Mouse (Mus musculus) kidney, postnatal 36 days (tissue): ENCODE data around the gene Pcgf1.

Experiments
- DNase-seq, 2 experiments: peaks; one replicate each; pipeline ENCODE4 v3.0.0; 2021 to 2022; ENCODE audit warnings: mixed read lengths in 2 of 2

Gene Pcgf1

DNA sequence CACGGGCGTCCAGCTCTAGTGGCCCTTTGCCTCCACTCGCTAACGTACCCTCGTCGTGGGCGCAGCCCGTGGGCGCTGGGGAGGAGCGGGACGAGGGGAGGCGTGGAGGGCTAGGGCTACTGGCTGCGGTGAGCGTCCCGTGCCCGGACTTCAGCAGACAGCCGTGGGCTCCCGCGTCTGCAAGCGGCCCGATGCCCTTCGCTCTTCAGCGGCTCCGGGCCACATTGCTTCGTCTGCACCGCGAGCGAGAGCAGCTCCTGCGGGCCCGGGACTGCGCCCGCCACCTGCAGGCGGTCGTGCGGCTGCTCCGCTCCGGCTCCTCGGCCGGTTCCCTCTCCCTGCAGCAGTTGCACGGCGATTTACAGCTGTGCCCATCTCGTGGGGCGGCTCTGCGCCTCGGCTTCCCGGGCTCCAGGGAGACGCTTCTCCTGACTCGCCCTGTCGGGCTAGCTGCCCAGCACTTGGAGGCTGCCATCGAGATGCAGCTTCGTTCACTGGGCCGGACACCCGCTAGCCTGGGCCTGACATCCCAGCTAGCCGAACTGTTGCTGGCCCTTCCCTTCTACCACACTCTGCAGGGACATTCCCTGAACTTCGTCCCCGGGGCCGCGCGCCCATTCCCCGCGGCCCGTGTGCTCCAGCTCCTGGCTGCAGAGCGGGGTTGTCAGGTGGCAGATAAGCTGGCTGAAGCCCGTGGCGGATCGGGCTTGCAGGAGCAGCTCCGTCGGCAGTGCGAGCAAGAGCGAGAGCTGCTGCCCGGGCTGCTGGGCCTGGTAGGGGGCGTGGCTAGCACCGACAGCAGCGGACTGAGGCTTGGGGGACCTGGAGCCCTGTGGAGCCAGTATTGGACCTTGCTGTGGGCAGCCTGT, 24.3 kb downstream of the Pcgf1 start:
- peak; percentile 63 to 78 for DNase-seq

DNA sequence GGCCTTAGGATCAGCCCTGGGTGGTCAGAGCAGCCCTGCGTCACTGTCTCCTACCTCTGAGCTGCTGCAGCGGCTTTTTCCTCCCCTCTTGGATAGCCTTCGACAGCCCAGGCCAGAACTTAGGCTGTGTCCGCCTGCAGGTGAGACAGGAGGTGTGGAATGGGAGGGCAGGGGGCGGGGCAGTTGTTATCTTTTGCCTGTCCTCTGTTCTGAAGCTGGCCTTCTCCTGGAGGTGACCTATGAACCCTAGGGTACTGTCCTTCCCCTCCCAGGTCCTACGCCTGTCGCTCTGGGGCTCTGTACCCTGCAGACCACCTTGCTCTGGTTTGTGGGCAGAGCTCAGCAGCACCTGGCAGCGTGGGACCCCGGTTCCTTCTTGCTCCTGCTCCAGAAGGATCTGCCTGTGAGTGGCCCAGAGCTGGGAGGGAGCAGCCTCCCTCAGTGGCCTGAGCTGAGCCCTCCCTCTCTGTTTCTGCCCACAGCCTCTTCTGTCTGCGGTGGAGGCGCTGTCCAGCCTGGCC, 25.5 kb downstream of the Pcgf1 start:
- no peak for DNase-seq

- no peak for DNase-seq
These were observed 26.5 kb downstream of the Pcgf1 start for GRCm38 (mm10) chr6:83104158-83104557.

DNA sequence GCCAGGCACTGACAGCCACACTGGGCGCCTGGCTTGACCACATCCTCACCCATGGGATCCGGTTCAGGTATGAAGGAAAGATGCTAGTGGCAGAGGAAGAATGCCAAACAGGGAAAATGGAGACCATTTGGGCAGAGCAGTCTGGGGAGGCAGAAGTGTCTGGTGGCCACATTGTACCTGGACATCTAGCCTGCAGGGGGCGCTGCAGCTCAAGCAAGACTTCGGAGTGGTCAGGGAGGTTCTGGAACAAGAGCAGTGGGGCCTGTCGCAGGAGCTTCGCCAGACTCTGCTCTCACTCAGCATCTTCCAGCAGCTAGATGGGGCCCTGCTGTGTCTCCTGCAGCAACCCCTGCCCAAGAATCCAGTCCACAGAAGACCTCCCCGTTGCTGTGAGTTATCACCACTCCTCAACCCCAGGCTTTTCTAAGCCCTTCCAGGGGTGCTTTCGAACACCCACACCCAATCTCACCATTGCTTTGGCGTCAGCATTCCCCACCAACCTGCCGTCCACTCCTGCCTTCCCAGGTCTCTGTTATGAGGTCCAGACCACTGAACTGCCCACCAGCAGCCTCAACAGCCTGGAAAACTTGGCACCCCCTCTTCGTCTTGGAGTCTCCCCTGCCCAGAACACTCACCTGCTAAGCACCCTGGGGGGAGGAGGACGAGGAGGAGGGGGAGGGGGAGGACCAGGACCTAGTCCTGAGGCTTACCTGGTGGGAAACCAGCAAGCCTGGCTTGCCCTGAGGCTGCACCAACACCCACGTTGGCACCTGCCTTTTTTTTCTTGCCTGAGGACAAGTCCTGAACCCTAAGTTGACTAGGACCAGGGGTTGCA, 30.1 kb downstream of the Pcgf1 start:
- DNase-seq, result peak; percentile 81 to 94

- DNase-seq, result peak; percentile 83 to 90
These were observed 31.3 kb downstream of the Pcgf1 start, which contains the start of gene Mrpl53 for GRCm38 (mm10) chr6:83108762-83109668. Mrpl53 (plus strand) TSS chr6:83109040.

DNA sequence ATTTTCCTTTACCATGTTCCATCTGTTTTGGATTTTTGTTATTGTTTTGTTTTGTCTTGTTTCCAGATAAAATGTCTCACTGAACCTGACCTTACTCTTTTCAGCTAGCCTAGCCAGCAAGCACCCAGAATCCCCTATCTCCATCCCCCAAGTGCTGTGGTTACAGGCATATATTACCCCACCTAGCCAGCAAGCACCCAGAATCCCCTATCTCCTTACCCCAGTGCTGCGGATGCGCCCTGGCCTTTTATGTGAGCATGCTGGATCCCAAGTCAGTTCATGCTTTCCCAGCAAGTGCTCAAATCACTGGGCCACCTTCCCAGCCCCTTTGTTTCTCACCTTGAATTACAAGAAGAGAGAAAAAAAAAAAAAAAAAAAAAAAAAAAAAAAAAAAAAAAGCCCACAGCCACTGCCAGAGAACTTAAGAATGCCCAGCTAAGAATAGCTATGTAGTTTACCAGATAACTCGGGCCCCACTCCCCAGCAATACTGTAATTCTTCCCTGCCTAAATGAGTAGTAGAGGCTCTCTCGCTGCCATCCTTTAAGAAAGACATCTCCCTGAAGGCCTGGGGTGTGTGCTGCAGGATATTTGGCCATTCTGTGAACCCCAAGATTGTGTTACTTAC, 34.0 kb downstream of the Pcgf1 start:
- no peak for DNase-seq

- DNase-seq, result peak; percentile 95 to 98
These were observed 37.5 kb downstream of the Pcgf1 start, which contains the start of gene Mogs for GRCm38 (mm10) chr6:83115011-83115671. Mogs (plus strand) TSS chr6:83115496.

DNA sequence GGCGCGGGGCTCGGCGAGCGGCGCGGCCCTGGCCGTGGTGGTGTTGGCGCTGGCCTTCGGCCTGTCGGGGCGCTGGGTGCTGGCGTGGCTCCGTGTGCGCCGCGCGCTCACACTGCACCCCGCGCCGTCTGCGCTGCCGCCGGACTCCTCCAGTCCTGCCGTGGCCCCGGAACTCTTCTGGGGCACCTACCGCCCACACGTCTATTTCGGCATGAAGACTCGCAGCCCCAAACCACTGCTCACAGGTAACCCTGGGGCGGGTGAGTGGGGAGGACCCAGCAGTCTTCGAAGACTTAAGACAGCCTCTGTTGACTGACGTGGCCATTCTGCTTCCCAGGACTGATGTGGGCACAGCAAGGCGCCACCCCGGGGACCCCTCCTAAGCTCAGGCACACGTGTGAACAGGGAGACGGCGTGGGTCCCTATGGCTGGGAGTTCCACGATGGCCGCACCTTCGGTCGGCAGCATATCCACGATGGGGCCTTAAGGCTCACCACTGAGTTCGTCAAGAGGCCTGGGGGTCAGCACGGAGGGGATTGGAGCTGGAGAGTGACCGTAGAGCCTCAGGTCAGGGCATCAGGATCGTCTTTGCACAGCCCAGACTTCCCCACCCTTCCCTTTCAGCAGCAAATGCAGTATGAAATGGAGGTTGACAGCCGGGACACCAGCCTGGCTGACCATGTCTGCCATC, 38.2 kb downstream of the Pcgf1 start:
- DNase-seq, result no peak

- DNase-seq, result no peak
These were observed 38.9 kb downstream of the Pcgf1 start for GRCm38 (mm10) chr6:83116373-83117164.

DNA sequence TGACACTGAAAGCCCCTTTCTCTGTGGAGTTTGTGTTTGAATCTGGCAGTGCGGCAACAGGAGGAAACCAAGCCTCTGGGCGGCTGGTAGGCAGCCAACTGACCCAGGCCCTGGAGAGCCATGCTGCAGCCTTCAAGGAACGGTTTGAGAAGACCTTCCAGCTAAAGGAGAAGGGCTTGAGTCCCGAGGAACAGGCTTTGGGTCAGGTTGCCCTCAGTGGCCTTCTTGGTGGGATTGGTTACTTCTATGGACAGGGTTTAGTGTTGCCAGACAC, 39.4 kb downstream of the Pcgf1 start:
- DNase-seq, result no peak

- DNase-seq, result no peak
These were observed 39.9 kb downstream of the Pcgf1 start for GRCm38 (mm10) chr6:83117616-83118015.

DNA sequence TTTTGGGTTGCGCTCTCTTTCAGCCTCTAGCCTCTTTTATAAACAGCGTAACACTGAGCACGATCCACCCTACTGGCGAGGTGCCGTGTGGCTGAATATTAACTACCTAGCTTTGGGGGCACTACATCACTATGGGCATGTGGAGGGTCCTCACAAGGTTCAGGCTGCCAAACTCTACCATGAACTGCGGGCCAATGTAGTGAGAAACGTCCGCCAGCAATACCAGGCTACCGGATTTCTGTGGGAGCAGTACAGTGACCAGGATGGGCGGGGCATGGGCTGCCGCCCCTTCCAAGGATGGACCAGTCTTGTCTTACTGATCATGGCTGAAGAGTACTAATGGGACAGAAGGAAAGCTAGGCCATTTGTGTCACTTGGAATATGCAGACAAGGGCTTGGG, 40.7 kb downstream of the Pcgf1 start:
- no peak for DNase-seq

GRCm38 (mm10) chr6:83118825-83119733, 41.4 kb downstream of the Pcgf1 start:
- no peak for DNase-seq

DNA sequence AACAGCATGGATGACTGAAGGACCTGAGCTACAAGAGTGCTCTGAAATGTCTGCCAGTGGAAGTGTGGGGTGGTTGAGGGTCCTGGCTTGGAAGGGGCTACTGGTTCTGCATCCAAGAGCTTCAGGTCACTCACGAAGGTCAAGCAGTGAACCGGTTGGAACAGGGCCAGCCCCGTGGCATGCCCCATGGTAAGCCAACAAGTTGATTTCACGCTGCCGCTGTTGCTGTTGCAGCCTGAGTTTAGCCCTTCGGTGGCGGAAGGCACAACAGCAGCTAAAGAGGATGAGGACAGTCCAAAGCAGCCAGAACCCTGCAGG, 42.0 kb downstream of the Pcgf1 start:
- DNase-seq, result peak; percentile 31 to 65

- peak; percentile 93 to 99 for DNase-seq
These were observed 43.5 kb downstream of the Pcgf1 start, which contains the start of gene Wbp1 for GRCm38 (mm10) chr6:83120930-83121862. Wbp1 (minus strand) TSS chr6:83121559.

DNA sequence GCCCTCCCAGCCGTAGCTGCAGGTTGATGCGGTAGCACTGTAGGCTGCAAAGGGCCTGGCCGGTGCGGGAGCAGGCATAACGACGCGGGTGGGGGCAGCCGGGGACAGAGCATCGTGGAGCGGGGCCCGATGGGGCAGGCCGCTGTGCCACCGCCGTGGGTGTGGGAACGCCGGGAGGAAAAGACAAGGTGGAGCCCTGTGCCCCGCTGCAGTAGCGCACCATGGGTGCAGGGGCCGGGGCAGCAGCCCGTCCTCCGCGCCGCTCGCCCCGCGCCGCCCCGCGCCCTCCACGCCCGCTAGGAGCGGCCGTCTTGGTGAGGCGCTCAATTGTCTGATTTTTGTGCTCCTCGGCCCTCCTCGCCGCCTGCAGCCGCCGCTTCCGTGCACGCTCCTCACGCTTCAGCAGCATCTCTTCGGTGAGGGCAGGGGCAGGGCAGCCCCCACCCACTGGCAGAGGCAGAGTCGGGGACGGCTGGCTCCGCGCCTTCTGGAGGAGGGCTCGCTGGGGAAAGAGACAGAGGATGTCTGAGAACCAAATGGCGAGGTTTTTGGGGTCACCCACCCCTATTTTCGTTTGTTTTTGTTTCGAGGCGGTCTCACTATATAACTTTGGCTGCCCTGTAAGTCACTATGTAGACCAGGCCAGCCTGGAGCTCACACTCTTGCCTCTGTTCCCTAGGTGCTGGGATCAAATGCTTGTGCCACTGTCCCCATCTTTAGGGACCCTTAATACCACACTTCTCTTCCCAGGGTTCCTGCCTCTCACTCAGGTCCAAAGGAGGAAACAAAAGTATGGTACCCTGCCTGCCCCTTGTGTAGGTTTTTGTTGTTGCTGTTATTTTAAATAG, 44.4 kb downstream of the Pcgf1 start:
- no peak for DNase-seq

DNA sequence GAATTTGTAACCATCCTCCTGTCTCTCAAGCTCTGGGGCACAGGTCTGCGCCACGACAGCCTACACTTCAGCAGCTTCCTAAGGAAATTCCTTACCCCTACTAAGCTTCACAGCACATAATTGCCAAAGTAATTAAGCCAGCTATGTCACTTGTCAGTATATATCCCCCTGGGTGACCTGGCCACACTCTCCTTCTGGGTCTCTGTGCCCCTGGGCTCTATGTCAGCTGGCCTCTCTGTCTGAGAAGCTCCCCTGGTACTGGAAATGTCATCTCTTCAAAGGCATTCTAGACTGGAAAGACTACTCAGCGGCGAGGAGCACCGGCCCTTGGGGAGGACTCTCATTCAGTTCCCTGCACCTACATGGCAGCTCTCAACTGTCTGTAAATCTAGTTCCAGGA, 45.3 kb downstream of the Pcgf1 start:
- no peak for DNase-seq
